Mouse (Mus musculus) hindbrain, embryonic 12.5 days (tissue): ENCODE data around the gene Gm826. TPM values are rescaled to one million over a fixed set of nuclear protein-coding genes. Genes with fewer than 3 reads are reported as not detected.

ENCODE experiments used
- ATAC-seq: fragments of 200-750 bp; cut with Nextera tagmentation; 2 replicates; pipeline ENCODE4 v1.8.0; 2017; ENCODE audit warnings: moderate TSS enrichment; ENCODE audit not compliant: low FRiP score
- H3K27ac ChIP-seq: fragments of 300-500 bp; sonication (generic); 2 replicates; pipeline ENCODE4 v1.5.1; 2016; ENCODE audit warnings: mild to moderate bottlenecking
- H3K27me3 ChIP-seq: fragments of 300-500 bp; sonication (generic); 2 replicates; pipeline ENCODE4 v1.6.1; 2016; ENCODE audit warnings: mild to moderate bottlenecking
- H3K36me3 ChIP-seq: fragments of 300-500 bp; sonication (generic); 2 replicates; pipeline ENCODE4 v1.6.1; 2016; ENCODE audit warnings: mild to moderate bottlenecking
- H3K4me1 ChIP-seq: fragments of 300-500 bp; sonication (generic); 2 replicates; pipeline ENCODE4 v1.6.1; 2016
- H3K4me2 ChIP-seq: fragments of 300-500 bp; sonication (generic); replicated peaks from 2 replicates; pipeline ENCODE4 v1.6.1; 2016; ENCODE audit warnings: mild to moderate bottlenecking
- H3K4me3 ChIP-seq: fragments of 300-500 bp; sonication (generic); 2 replicates; pipeline ENCODE4 v1.5.1; 2016; ENCODE audit warnings: mild to moderate bottlenecking
- H3K9ac ChIP-seq: fragments of 300-500 bp; sonication (generic); 2 replicates; pipeline ENCODE4 v1.6.1; 2016; ENCODE audit warnings: mild to moderate bottlenecking, moderate library complexity
- H3K9me3 ChIP-seq: fragments of 300-500 bp; sonication (generic); replicated peaks from 2 replicates; pipeline ENCODE4 v1.6.1; 2016; ENCODE audit warnings: mild to moderate bottlenecking
- WGBS: fragments of 180-500 bp; shearing (Covaris S2); methylation state at CpG from one replicate; pipeline ENCODE4 v1.1.7; 2016; 5-methylcytosine and 5-hydroxymethylcytosine counted together
- polyA plus RNA-seq: library from polyadenylated mRNA; unstranded; fragments of >200 nt; fragmentation: Nextera tagmentation; extraction: Ambion mirVana; gene quantifications from 2 replicates; pipeline ENCODE4 v1.2.1, GENCODE M21; 2016

Gene Gm826
- polyA plus RNA-seq, 1 experiment from 2014 or later = not detected

- Histone ChIP-seq H3K27ac (no peak overlapping the region), H3K4me2 (no peak overlapping the region), H3K9ac (no peak overlapping the region), H3K27me3 (peaks cover 4% of the 10 kb centered on the region), H3K4me1 (peaks cover 10% of the 10 kb centered on the region), H3K36me3 (no peaks in the 10 kb centered on the region), H3K4me3 (no peak overlapping the region), H3K9me3 (no peaks in the 10 kb centered on the region)
- no peak for ATAC-seq
- 31% methylated on average over 7 of the region's 7 CpGs for WGBS
Measured at GRCm38 (mm10) chr2:160348796-160349195, 14.8 kb upstream of the Gm826 start.

- no peaks in the 10 kb centered on the region for H3K36me3 ChIP-seq
- peaks cover 10% of the 10 kb centered on the region for H3K4me1 ChIP-seq
- no peaks in the 10 kb centered on the region for H3K9me3 ChIP-seq
- no peak overlapping the region for H3K9ac ChIP-seq
- H3K27me3 ChIP-seq = peaks cover 3% of the 10 kb centered on the region; the same call in 1 of the 2 replicates
- no peak overlapping the region for H3K4me3 ChIP-seq
- WGBS = 54% methylated on average over 4 of the region's 4 CpGs
- H3K4me2 ChIP-seq = no peak overlapping the region
- no peak for ATAC-seq
- H3K27ac ChIP-seq = no peak overlapping the region
Measured at GRCm38 (mm10) chr2:160348072-160348604, 14.2 kb upstream of the Gm826 start.

GRCm38 (mm10) chr2:160345644-160346043 is 11.7 kb upstream of the Gm826 start:
- H3K4me3 ChIP-seq = no peak overlapping the region
- H3K4me2 ChIP-seq = no peak overlapping the region
- no peak for ATAC-seq
- no peak overlapping the region for H3K9ac ChIP-seq
- no peak overlapping the region for H3K27ac ChIP-seq
- peaks cover 3% of the 10 kb centered on the region; the same call in 1 of the 2 replicates for H3K27me3 ChIP-seq
- H3K4me1 ChIP-seq = peaks cover 4% of the 10 kb centered on the region; the same call in 1 of the 2 replicates
- no peaks in the 10 kb centered on the region for H3K36me3 ChIP-seq
- H3K9me3 ChIP-seq = no peaks in the 10 kb centered on the region

- no peaks in the 10 kb centered on the region for H3K36me3 ChIP-seq
- ATAC-seq = no peak
- no peaks in the 10 kb centered on the region for H3K9me3 ChIP-seq
- no peaks in the 10 kb centered on the region for H3K27me3 ChIP-seq
- H3K4me2 ChIP-seq = no peak overlapping the region
- no peak overlapping the region for H3K4me3 ChIP-seq
- no peak overlapping the region for H3K27ac ChIP-seq
- 64% methylated on average over 4 of the region's 4 CpGs for WGBS
- no peak overlapping the region for H3K9ac ChIP-seq
- H3K4me1 ChIP-seq = no peaks in the 10 kb centered on the region
Measured at GRCm38 (mm10) chr2:160340121-160340520, 6.2 kb upstream of the Gm826 start.

- Histone ChIP-seq H3K9ac (no peak overlapping the region), H3K27me3 (no peaks in the 10 kb centered on the region), H3K27ac (no peak overlapping the region), H3K9me3 (no peaks in the 10 kb centered on the region), H3K4me3 (no peak overlapping the region), H3K4me1 (no peaks in the 10 kb centered on the region), H3K4me2 (no peak overlapping the region), H3K36me3 (no peaks in the 10 kb centered on the region)
- WGBS = 92% methylated on average over 5 of the region's 5 CpGs
- ATAC-seq = no peak
Measured at GRCm38 (mm10) chr2:160339595-160339994, 5.6 kb upstream of the Gm826 start.

GRCm38 (mm10) chr2:160336053-160336452 is 2.1 kb upstream of the Gm826 start:
- H3K27ac ChIP-seq = no peak overlapping the region
- ATAC-seq = no peak
- WGBS = 79% methylated on average over 2 of the region's 2 CpGs
- H3K27me3 ChIP-seq = 0 out of 2 replicates have a peak, but pooled peaks cover 2% of the 10 kb centered on the region
- H3K9ac ChIP-seq = no peak overlapping the region
- H3K9me3 ChIP-seq = no peaks in the 10 kb centered on the region
- H3K4me1 ChIP-seq = no peaks in the 10 kb centered on the region
- no peaks in the 10 kb centered on the region for H3K36me3 ChIP-seq
- no peak overlapping the region for H3K4me3 ChIP-seq
- no peak overlapping the region for H3K4me2 ChIP-seq

- ATAC-seq = no peak
- H3K4me2 ChIP-seq = no peak overlapping the region
- H3K9me3 ChIP-seq = no peaks in the 10 kb centered on the region
- no peak overlapping the region for H3K4me3 ChIP-seq
- no peak overlapping the region for H3K27ac ChIP-seq
- H3K27me3 ChIP-seq = 0 out of 2 replicates have a peak, but pooled peaks cover 2% of the 10 kb centered on the region
- 78% methylated on average over 1 of the region's 1 CpGs for WGBS
- no peaks in the 10 kb centered on the region for H3K36me3 ChIP-seq
- H3K4me1 ChIP-seq = no peaks in the 10 kb centered on the region
- no peak overlapping the region for H3K9ac ChIP-seq
Measured at GRCm38 (mm10) chr2:160335043-160335442, 1.1 kb upstream of the Gm826 start.

GRCm38 (mm10) chr2:160332516-160333325 is 1.2 kb downstream of the Gm826 start:
- WGBS = 87% methylated on average over 12 of the region's 12 CpGs
- H3K4me1 ChIP-seq = peaks cover 7% of the 10 kb centered on the region; the same call in 1 of the 2 replicates
- no peak overlapping the region for H3K4me3 ChIP-seq
- no peaks in the 10 kb centered on the region for H3K36me3 ChIP-seq
- no peaks in the 10 kb centered on the region for H3K9me3 ChIP-seq
- no peak overlapping the region for H3K4me2 ChIP-seq
- 0 out of 2 replicates have a peak, but pooled peaks cover 2% of the 10 kb centered on the region for H3K27me3 ChIP-seq
- H3K27ac ChIP-seq = no peak overlapping the region
- no peak for ATAC-seq
- H3K9ac ChIP-seq = no peak overlapping the region

- no peak overlapping the region for H3K4me3 ChIP-seq
- no peak for ATAC-seq
- 55% methylated on average over 9 of the region's 9 CpGs for WGBS
- H3K9me3 ChIP-seq = no peaks in the 10 kb centered on the region
- no peak overlapping the region for H3K27ac ChIP-seq
- no peak overlapping the region for H3K9ac ChIP-seq
- peaks cover 7% of the 10 kb centered on the region; the same call in 1 of the 2 replicates for H3K4me1 ChIP-seq
- H3K4me2 ChIP-seq = no peak overlapping the region
- no peaks in the 10 kb centered on the region for H3K36me3 ChIP-seq
- H3K27me3 ChIP-seq = 0 out of 2 replicates have a peak, but pooled peaks cover 2% of the 10 kb centered on the region
Measured at GRCm38 (mm10) chr2:160328886-160329285, 5.1 kb downstream of the Gm826 start.

- H3K36me3 ChIP-seq = no peaks in the 10 kb centered on the region
- 84% methylated on average over 4 of the region's 4 CpGs for WGBS
- no peak for ATAC-seq
- 0 out of 2 replicates have a peak, but pooled peaks cover 2% of the 10 kb centered on the region for H3K27me3 ChIP-seq
- H3K4me1 ChIP-seq = peaks cover 7% of the 10 kb centered on the region; the same call in 1 of the 2 replicates
- H3K27ac ChIP-seq = no peak overlapping the region
- no peak overlapping the region for H3K9ac ChIP-seq
- H3K4me2 ChIP-seq = no peak overlapping the region
- H3K4me3 ChIP-seq = no peak overlapping the region
- no peaks in the 10 kb centered on the region for H3K9me3 ChIP-seq
Measured at GRCm38 (mm10) chr2:160327716-160328115, 6.2 kb downstream of the Gm826 start.

- Histone ChIP-seq H3K4me2 (no peak overlapping the region), H3K9me3 (no peaks in the 10 kb centered on the region), H3K27ac (no peak overlapping the region), H3K9ac (no peak overlapping the region), H3K36me3 (no peaks in the 10 kb centered on the region), H3K4me1 (peaks cover 7% of the 10 kb centered on the region; the same call in 1 of the 2 replicates), H3K27me3 (0 out of 2 replicates have a peak, but pooled peaks cover 2% of the 10 kb centered on the region), H3K4me3 (no peak overlapping the region)
- no peak for ATAC-seq
- WGBS = 47% methylated on average over 4 of the region's 4 CpGs
Measured at GRCm38 (mm10) chr2:160327167-160327566, 6.8 kb downstream of the Gm826 start.

- Histone ChIP-seq H3K9ac (no peak overlapping the region), H3K4me1 (peaks cover 7% of the 10 kb centered on the region; the same call in 1 of the 2 replicates), H3K27me3 (no peaks in the 10 kb centered on the region), H3K4me2 (no peak overlapping the region), H3K36me3 (no peaks in the 10 kb centered on the region), H3K4me3 (no peak overlapping the region), H3K27ac (no peak overlapping the region), H3K9me3 (no peaks in the 10 kb centered on the region)
- no peak for ATAC-seq
- 84% methylated on average over 6 of the region's 6 CpGs for WGBS
Measured at GRCm38 (mm10) chr2:160325105-160325644, 8.8 kb downstream of the Gm826 start.
